Mouse (Mus musculus) layer of hippocampus, postnatal 25 days (tissue): ENCODE data around the gene Mpnd. TPM values are rescaled to one million over a fixed set of nuclear protein-coding genes. Genes with fewer than 3 reads are reported as not detected.
"Not testable (repeated sequence)": the region's sequence is repeated elsewhere in the genome, so short reads cannot be mapped to it uniquely, and the experiment has no call there.

ENCODE experiments used
- DNase-seq, 2 experiments: peaks; one replicate each; pipeline ENCODE4 v3.0.0; 2022; ENCODE audit warnings: mixed read lengths in 2 of 2, low spot score in 1 of 2; ENCODE audit errors: extremely low spot score in 1 of 2
- total RNA-seq, 2 experiments: library from RNA; stranded (reverse); gene quantifications; 2 replicates each; pipeline ENCODE4 v1.2.3; 2021

The Mpnd gene
- total RNA-seq, 2 experiments from 2014 or later, result 110 to 116 TPM

GRCm38 (mm10) chr17:56035216-56035615, 29.7 kb downstream of the Mpnd start:
- DNase-seq, result no peak

GRCm38 (mm10) chr17:56036176-56036900, 30.8 kb downstream of the Mpnd start, which contains the start of gene Sh3gl1:
TSS of gene Sh3gl1 (minus strand) at chr17:56036635.
- peak; percentile 98 to 99 for DNase-seq

GRCm38 (mm10) chr17:56036901-56037287, 31.4 kb downstream of the Mpnd start:
- DNase-seq, result no peak

GRCm38 (mm10) chr17:56038583-56039261, 33.2 kb downstream of the Mpnd start:
- DNase-seq, result no peak

GRCm38 (mm10) chr17:56039345-56039744, 33.8 kb downstream of the Mpnd start:
- DNase-seq, result no peak

- peak; percentile 85 to 89 for DNase-seq
Observed at GRCm38 (mm10) chr17:56040030-56040856, 34.7 kb downstream of the Mpnd start, which contains the start of gene Chaf1a. TSS of gene Chaf1a (plus strand) at chr17:56040439.

DNA sequence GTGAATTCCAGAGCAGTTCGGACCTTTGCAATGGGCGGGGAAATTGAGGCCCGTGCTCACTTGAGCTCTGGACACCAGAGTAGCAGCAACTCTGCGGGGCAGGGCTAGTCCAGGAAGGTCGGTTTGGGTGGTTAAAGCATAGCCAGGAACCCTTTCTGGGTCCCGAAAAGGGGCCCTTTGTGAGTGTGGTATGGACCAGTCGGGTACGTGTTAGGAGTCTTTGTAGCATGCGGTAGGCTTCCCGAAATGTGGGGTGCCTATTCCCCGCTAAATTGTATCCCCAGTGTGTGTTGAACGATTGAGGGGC, 35.3 kb downstream of the Mpnd start:
- no peak for DNase-seq

DNA sequence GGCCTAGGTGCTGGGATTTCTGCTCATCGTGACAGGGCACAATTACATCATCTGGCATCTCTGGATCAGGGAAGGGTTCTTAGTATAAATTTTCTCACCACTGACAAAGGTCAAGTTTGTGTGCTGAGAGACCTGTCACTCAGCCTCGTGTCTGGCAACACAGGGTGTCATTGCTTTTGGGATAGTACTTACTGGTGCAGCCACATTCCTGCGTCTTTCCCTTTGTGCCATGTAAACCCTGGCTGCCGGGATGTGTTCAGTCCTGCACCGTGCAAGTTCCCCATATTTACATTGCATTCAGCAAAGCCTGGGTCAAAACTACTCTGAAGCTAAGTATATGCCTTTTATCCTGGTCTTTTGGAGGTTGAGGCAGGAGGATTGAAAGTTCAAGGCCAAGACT, 45.9 kb downstream of the Mpnd start:
- no peak for DNase-seq

DNA sequence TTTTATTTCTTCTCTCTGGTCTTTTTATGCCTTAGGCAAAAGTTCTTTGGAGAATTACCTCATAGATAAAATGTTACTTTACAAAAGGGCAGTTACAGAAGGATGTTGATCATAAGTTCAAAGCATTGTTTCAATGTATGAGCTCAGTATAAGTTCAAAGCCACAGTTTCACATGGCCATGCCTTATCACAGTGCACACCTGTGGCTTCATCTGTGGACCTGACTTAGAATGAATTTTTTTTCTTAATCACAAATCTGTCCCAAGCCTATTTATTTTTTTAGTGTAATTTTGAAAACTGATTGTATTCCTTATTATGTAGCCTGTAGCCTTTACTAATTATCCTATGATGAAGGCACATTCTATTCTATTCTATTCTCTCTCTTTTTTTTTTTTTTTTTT, 49.4 kb downstream of the Mpnd start:
- no peak for DNase-seq

GRCm38 (mm10) chr17:56055945-56056678, 50.6 kb downstream of the Mpnd start:
- no peak for DNase-seq

DNA sequence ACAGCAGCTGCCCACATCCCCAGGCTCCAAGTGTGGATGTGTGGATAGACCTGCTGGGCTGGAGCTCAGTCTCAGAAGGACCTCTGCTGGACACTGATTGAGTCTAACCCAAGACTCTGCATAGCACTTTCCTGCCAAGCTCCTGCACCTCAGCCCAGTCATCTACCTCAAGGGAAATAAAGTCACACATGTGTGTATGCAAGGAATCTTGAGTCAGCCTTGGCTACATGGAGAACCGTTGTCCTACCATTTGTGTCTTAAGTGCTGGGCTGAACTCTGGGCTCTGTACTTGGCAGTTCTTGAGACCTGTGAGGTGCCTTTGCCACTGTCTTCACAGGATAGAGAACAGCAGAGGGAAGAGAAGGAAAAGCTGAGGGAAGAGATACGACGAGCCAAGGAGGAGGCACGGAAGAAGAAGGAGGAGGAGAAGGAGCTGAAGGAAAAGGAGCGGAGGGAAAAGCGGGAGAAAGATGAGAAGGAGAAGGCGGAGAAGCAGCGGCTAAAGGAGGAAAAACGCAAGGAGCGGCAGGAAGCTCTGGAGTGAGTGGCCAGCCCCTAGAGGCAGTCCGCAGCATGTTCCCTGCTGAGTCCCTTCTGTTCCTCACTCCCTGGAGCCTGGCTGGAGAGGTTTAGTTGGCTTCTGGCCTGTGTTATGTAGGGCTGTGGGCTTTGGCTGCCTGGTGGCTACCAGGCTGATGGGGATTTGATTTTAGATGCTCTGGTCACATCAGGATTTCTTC, 52.0 kb downstream of the Mpnd start:
- DNase-seq, result no peak

GRCm38 (mm10) chr17:56062081-56062480, 56.6 kb downstream of the Mpnd start:
- no peak for DNase-seq

- DNase-seq, result not testable (repeated sequence)
Observed at GRCm38 (mm10) chr17:56065715-56066114, 60.2 kb downstream of the Mpnd start.

Other genes with a start within 250 kb of the Mpnd start
- 1 to 10 TPM; 6.1 to 7.0 TPM for gene Zfp119a, start 126.8 kb upstream of the Mpnd start, total RNA-seq
- 1 to 10 TPM; 5.8 TPM for gene Zfp959, start 113.6 kb upstream of the Mpnd start, total RNA-seq
- 1 to 10 TPM; 3.1 to 3.4 TPM for gene Zfp119b, start 56.2 kb upstream of the Mpnd start, total RNA-seq
- 1 to 10 TPM; 2.3 to 2.8 TPM for gene Ebi3, start 53.1 kb upstream of the Mpnd start, total RNA-seq
- 10 to 100 TPM; 16.7 to 16.9 TPM for gene Yju2, start 46.6 kb upstream of the Mpnd start, total RNA-seq
- gene Shd, start 35.2 kb upstream of the Mpnd start, total RNA-seq, result 10 to 100 TPM; 24.3 to 29.0 TPM
- gene Fsd1, start 19.2 kb upstream of the Mpnd start, total RNA-seq, result 10 to 100 TPM; 72.4 to 82.6 TPM
- gene Stap2, start 127 bp upstream of the Mpnd start, total RNA-seq, result 1 to 10 TPM; 2.7 to 3.2 TPM
- 10 to 100 TPM; 63.1 to 64.0 TPM for gene Sh3gl1, start 30.9 kb downstream of the Mpnd start, total RNA-seq
- gene Chaf1a, start 34.7 kb downstream of the Mpnd start, total RNA-seq, result 1 to 10 TPM; 3.9 to 4.9 TPM
- 10 to 100 TPM; 83.3 to 87.4 TPM for gene Ubxn6, start 69.3 kb downstream of the Mpnd start, total RNA-seq
- 100 to 1,000 TPM in 1 of 2 experiments, 10 to 100 TPM in 1; 96.4 to 126 TPM for gene Hdgfl2, start 73.9 kb downstream of the Mpnd start, total RNA-seq
- gene Plin4, start 104.1 kb downstream of the Mpnd start, total RNA-seq, result 1 to 10 TPM in 1 of 2 experiments, under 1 TPM in 1; 0.68 to 2.4 TPM
- gene Plin5, start 111.9 kb downstream of the Mpnd start, total RNA-seq, result under 1 TPM; 0.30 to 0.85 TPM
- gene Lrg1, start 116.3 kb downstream of the Mpnd start, total RNA-seq, result 1 to 10 TPM; 1.1 to 1.4 TPM
- gene Sema6b, start 134.6 kb downstream of the Mpnd start, total RNA-seq, result 100 to 1,000 TPM; 141 to 143 TPM
- 1 to 10 TPM; 5.4 to 6.6 TPM for gene Tnfaip8l1, start 156.8 kb downstream of the Mpnd start, total RNA-seq
- 10 to 100 TPM; 39.4 to 41.4 TPM for gene Mydgf, start 178.2 kb downstream of the Mpnd start, total RNA-seq
- 10 to 100 TPM; 64.7 to 67.3 TPM for gene Dpp9, start 213.2 kb downstream of the Mpnd start, total RNA-seq